Mouse (Mus musculus) c-Kit-positive CD71-positive TER-119-positive erythroid progenitor cells, embryonic 14.5 days (primary cell): ENCODE measurements around the gene Npepps.
"Not testable (repeated sequence)": the region's sequence is repeated elsewhere in the genome, so short reads cannot be mapped to it uniquely, and the experiment has no call there.

Experiments
- DNase-seq: peaks from one replicate; pipeline ENCODE4 v3.0.0-alpha.2; 2013; ENCODE audit warnings: low spot score

Gene Npepps

GRCm38 (mm10) chr11:97232436-97232835 is 48.0 kb downstream of the Npepps start:
- DNase-seq, result no peak

- DNase-seq, result no peak
These were observed 51.0 kb downstream of the Npepps start for GRCm38 (mm10) chr11:97229396-97229795.

GRCm38 (mm10) chr11:97228985-97229384 is 51.5 kb downstream of the Npepps start:
- no peak for DNase-seq

GRCm38 (mm10) chr11:97226131-97226530 is 54.3 kb downstream of the Npepps start:
- DNase-seq, result no peak

- no peak for DNase-seq
These were observed 57.0 kb downstream of the Npepps start for GRCm38 (mm10) chr11:97223485-97223884.

GRCm38 (mm10) chr11:97221611-97222010 is 58.8 kb downstream of the Npepps start:
- DNase-seq, result no peak

GRCm38 (mm10) chr11:97220211-97220610 is 60.2 kb downstream of the Npepps start:
- DNase-seq, result no peak

GRCm38 (mm10) chr11:97214411-97214810 is 66.0 kb downstream of the Npepps start:
- no peak for DNase-seq

GRCm38 (mm10) chr11:97210728-97211400 is 69.6 kb downstream of the Npepps start:
- DNase-seq, result no peak

- no peak for DNase-seq
These were observed 73.4 kb downstream of the Npepps start for GRCm38 (mm10) chr11:97207011-97207422.

GRCm38 (mm10) chr11:97199519-97199918 is 80.9 kb downstream of the Npepps start:
- DNase-seq, result no peak

- DNase-seq, result peak; percentile 64
These were observed 81.8 kb downstream of the Npepps start for GRCm38 (mm10) chr11:97198601-97199000.

GRCm38 (mm10) chr11:97197021-97197420 is 83.4 kb downstream of the Npepps start:
- DNase-seq, result no peak

- no peak for DNase-seq
These were observed 83.9 kb downstream of the Npepps start for GRCm38 (mm10) chr11:97196541-97196940.

GRCm38 (mm10) chr11:97192621-97192951 is 87.9 kb downstream of the Npepps start:
- DNase-seq, result no peak

- DNase-seq, result no peak
These were observed 88.4 kb downstream of the Npepps start for GRCm38 (mm10) chr11:97191915-97192620.

- no peak for DNase-seq
These were observed 89.4 kb downstream of the Npepps start for GRCm38 (mm10) chr11:97190992-97191391.

GRCm38 (mm10) chr11:97189645-97190044 is 90.8 kb downstream of the Npepps start:
- DNase-seq, result not testable (repeated sequence)

- DNase-seq, result no peak
These were observed 91.2 kb downstream of the Npepps start for GRCm38 (mm10) chr11:97189231-97189630.

GRCm38 (mm10) chr11:97188643-97188955 is 91.8 kb downstream of the Npepps start:
- no peak for DNase-seq

GRCm38 (mm10) chr11:97187764-97188642 is 92.4 kb downstream of the Npepps start, which contains the start of gene Kpnb1:
TSS of gene Kpnb1 (minus strand) at chr11:97187881.
- DNase-seq, result peak; percentile 98

- DNase-seq, result peak; percentile 92
These were observed 93.3 kb downstream of the Npepps start for GRCm38 (mm10) chr11:97186947-97187763.
